16 mouse cellular contexts compared by ENCODE assay signal in genomic region chr9:99158203-99158632, GRCm38 (mm10). TPM values are rescaled to one million over a fixed set of nuclear protein-coding genes. Genes with fewer than 3 reads are reported as not detected.
DNase-seq lines count a peak whose midpoint lies in the region; TF ChIP-seq lines count a peak whose summit lies in the region.
"Had no signal": no experiment of that assay in that cellular context is flagged by ENCODE, and none has a peak within 500 bp of the region (broad histone marks: within the 10 kb centered on the region; RNA-seq: fewer than 3 reads in every experiment).

No protein-coding gene starts in this region.

- H3K4me1 ChIP-seq in kidney, adult 2 months (ENCODE audit: control insufficient read depth, insufficient read depth, low read length) = no peaks in the 10 kb centered on the region
- H3K4me1 ChIP-seq in ES-Bruce4 (ENCODE audit: control insufficient read depth, insufficient read depth, low read length) (peaks cover 5% of the 10 kb centered on the region), MEL (ENCODE audit: control insufficient read depth in 1 of 2, insufficient read depth in 2 of 2, low read length in 2 of 2) (peaks cover 21 to 45% of the 10 kb centered on the region in 2 experiments)

- TF ChIP-seq POLR2A in kidney, adult 2 months (IDR thresholded peaks at IDR 0.05; ENCODE audit: low read depth, low read length) = no peak
- TF ChIP-seq POLR2A in ES-Bruce4 (IDR thresholded peaks at IDR 0.05; ENCODE audit: insufficient read depth, low read length) = no peak
- no peak; a peak in 1 of 4 replicates for TF ChIP-seq POLR2A in MEL (IDR thresholded peaks at IDR 0.05; ENCODE audit: control insufficient read depth in 1 of 2, insufficient read depth in 1 of 2, low read depth in 1 of 2, low read length in 2 of 2, poor library complexity in 1 of 2)

- TF ChIP-seq CTCF in kidney, adult 2 months (conservative IDR thresholded peaks at IDR 0.05; ENCODE audit: insufficient read depth, insufficient read length, low read depth, low read length) = no peak
- TF ChIP-seq CTCF in ES-Bruce4 (IDR thresholded peaks at IDR 0.05; ENCODE audit: low read depth, low read length) = no peak
- TF ChIP-seq CTCF in MEL (IDR thresholded peaks at IDR 0.05 in 2 of 3, conservative IDR thresholded peaks at IDR 0.05 in 1 of 3; ENCODE audit: control insufficient read depth in 1 of 3, insufficient read depth in 1 of 3, low read depth in 2 of 3, low read length in 3 of 3, poor library complexity in 1 of 3, severe bottlenecking in 1 of 3) = no peak

- H3K9me3 ChIP-seq in ES-Bruce4 (replicated peaks; ENCODE audit: control insufficient read depth, insufficient read depth, low read length, poor library complexity, severe bottlenecking) (no peaks in the 10 kb centered on the region), MEL (replicated peaks; ENCODE audit: insufficient read depth, low read length) (no peaks in the 10 kb centered on the region)
- H3K9me3 ChIP-seq: hindbrain, embryonic 12.5 days; midbrain, embryonic 10.5 days had no signal

- H3K36me3 ChIP-seq in kidney, adult 2 months (ENCODE audit: control insufficient read depth, insufficient read depth, low read length) = no peaks in the 10 kb centered on the region
- H3K36me3 ChIP-seq in ES-Bruce4 (ENCODE audit: control insufficient read depth, insufficient read depth, low read length, poor library complexity, severe bottlenecking) = no peaks in the 10 kb centered on the region
- H3K36me3 ChIP-seq in MEL (ENCODE audit: control insufficient read depth in 1 of 2, insufficient read depth in 2 of 2, low read length in 2 of 2) = peaks cover 0 to 35% of the 10 kb centered on the region in 2 experiments; a peak in 2 of 4 replicates
- H3K36me3 ChIP-seq: hindbrain, embryonic 12.5 days; midbrain, embryonic 10.5 days had no signal

- H3K9ac ChIP-seq in ES-Bruce4 (ENCODE audit: low read depth, poor library complexity, severe bottlenecking) (no peak overlapping the region), MEL (ENCODE audit: control insufficient read depth, low read depth, low read length, poor library complexity, severe bottlenecking) (peak overlapping the region; percentile 58)
- H3K9ac ChIP-seq: hindbrain, embryonic 12.5 days had no signal

- WGBS in kidney, adult 2 months = 66% methylated on average over 7 of the region's 7 CpGs

- TF ChIP-seq RAD21 in MEL (IDR thresholded peaks at IDR 0.05; ENCODE audit: low read depth, low read length) = no peak

- H3K79me2 ChIP-seq in MEL (ENCODE audit: control insufficient read depth, insufficient read depth, low read length, poor library complexity) = no peaks in the 10 kb centered on the region

- H3K4me3 ChIP-seq in kidney, adult 2 months (ENCODE audit: insufficient read depth, low read depth, low read length) = no peak overlapping the region
- H3K4me3 ChIP-seq in ES-Bruce4 (ENCODE audit: low read depth, low read length) (no peak overlapping the region), MEL (ENCODE audit: control insufficient read depth in 1 of 2, insufficient read depth in 1 of 2, low read depth in 2 of 2, low read length in 2 of 2) (peak overlapping the region; percentile 35 to 54)
- H3K4me3 ChIP-seq: hindbrain, embryonic 12.5 days; midbrain, embryonic 10.5 days had no signal

- no peak overlapping the region for H3K27ac ChIP-seq in kidney, adult 2 months (ENCODE audit: insufficient read depth, low read depth, low read length)
- H3K27ac ChIP-seq in ES-Bruce4 (ENCODE audit: insufficient read depth, low read length) = no peak overlapping the region; the same call in 1 of the 2 replicates
- peak overlapping the region; percentile 79 for H3K27ac ChIP-seq in MEL (ENCODE audit: control insufficient read depth, low read depth, low read length)
- H3K27ac ChIP-seq: hindbrain, embryonic 12.5 days; midbrain, embryonic 10.5 days had no signal

- TF ChIP-seq EP300 in ES-Bruce4 (IDR thresholded peaks at IDR 0.05; ENCODE audit: insufficient read depth, low read depth, low read length) = 0 out of 2 replicates have a peak, but pooled peaks have one; percentile 66
- TF ChIP-seq EP300 in MEL (IDR thresholded peaks at IDR 0.05; ENCODE audit: low read depth in 1 of 2, low read length in 2 of 2) = peak; percentile 51 to 69; a peak in 3 of 4 replicates

- no peaks in the 10 kb centered on the region for H3K27me3 ChIP-seq in kidney, adult 2 months (replicated peaks; ENCODE audit: control insufficient read depth, insufficient read depth, low read length)
- H3K27me3 ChIP-seq in ES-Bruce4 (ENCODE audit: control insufficient read depth, insufficient read depth, low read length, poor library complexity, severe bottlenecking) = no peaks in the 10 kb centered on the region
- H3K27me3 ChIP-seq in MEL (ENCODE audit: control insufficient read depth in 1 of 2, insufficient read depth in 2 of 2, low read length in 2 of 2) = no peaks in the 10 kb centered on the region
- H3K27me3 ChIP-seq: hindbrain, embryonic 12.5 days; Patski had no signal

- DNase-seq in kidney, adult 2 months = peak; percentile 14
- no peak for DNase-seq in kidney, postnatal 14 days
- DNase-seq in MEL (ENCODE audit: low read depth, low spot score) = peak; percentile 87
- DNase-seq in lung, postnatal 25 days (ENCODE audit: low spot score) = peak; percentile 37
- no peak for DNase-seq in adrenal gland, postnatal 14 days
- DNase-seq in spleen, postnatal 4 days (ENCODE audit: low spot score in 2 of 2) = no peak
- DNase-seq: adrenal gland, adult 2 months; cerebellum, postnatal 10 days; gastrocnemius, postnatal 14 days; kidney, adult 11 months; right cerebral cortex, adult 18-20 months; thymus, adult 18-20 months had no signal

TF ChIP-seq in MEL, 35 proteins besides CTCF, POLR2A, EP300 and RAD21:
- TF ChIP-seq ELF1 (IDR thresholded peaks at IDR 0.05; ENCODE audit: low read depth, low read length) (peak; percentile 79), ETS1 (IDR thresholded peaks at IDR 0.05; ENCODE audit: low read depth, low read length) (peak; percentile 96), TAL1 (IDR thresholded peaks at IDR 0.05; ENCODE audit: low read length) (peak; percentile 24; the same call in 1 of the 2 replicates), KAT2A (conservative IDR thresholded peaks at IDR 0.05; ENCODE audit: low read depth, low read length) (no peak; the same call in 1 of the 2 replicates), GATA1 (IDR thresholded peaks at IDR 0.05; ENCODE audit: low read depth, low read length) (peak; percentile 64), MYB (IDR thresholded peaks at IDR 0.05; ENCODE audit: low read depth, low read length) (no peak), TCF12 (IDR thresholded peaks at IDR 0.05; ENCODE audit: low read depth, low read length) (peak; percentile 20; the same call in 1 of the 2 replicates), SIN3A (IDR thresholded peaks at IDR 0.05; ENCODE audit: low read length) (peak; percentile 32; the same call in 1 of the 2 replicates)

RNA-seq across cellular contexts. Expression of gene Pik3cb, which starts 17.8 kb away (rescaled TPM):
- 7.3 and 7.4 TPM in 2 replicates for polyA plus RNA-seq in kidney, adult 2 months (2012; rRNA removed)
- 53.8 and 55.5 TPM in 2 replicates for polyA plus RNA-seq in ES-Bruce4 (2011; ENCODE audit: insufficient read depth, insufficient read length, low read depth, missing spikeins)
- 2.2 and 2.4 TPM in 2 replicates for total RNA-seq in MEL (2012; rRNA removed)
- 1 to 10 TPM in 1 of 2 experiments, not detected in 1; 7.6 TPM for polyA plus RNA-seq in MEL (2012; ENCODE audit: insufficient read depth in 1 of 2, insufficient read length in 2 of 2, low read depth in 1 of 2, low replicate concordance in 2 of 2, missing spikeins in 1 of 2)
- total RNA-seq in adrenal gland, postnatal 14 days (2021) = 12.1 and 12.2 TPM in 2 replicates

Comparison
In these comparisons a context has a peak if more than half of its experiments do, and no peak if none do; other contexts are left out.
1. DNase-seq: peak in kidney, adult 2 months (single experiment), MEL (single experiment) and lung, postnatal 25 days (single experiment); none in kidney, postnatal 14 days (single experiment), adrenal gland, postnatal 14 days (single experiment) and spleen, postnatal 4 days (0 of 2).
2. H3K4me3 ChIP-seq: peak in MEL (2 of 2); none in kidney, adult 2 months (single experiment) and ES-Bruce4 (single experiment).